Mouse (Mus musculus): ENCODE data around the gene Epc2. TPM values are rescaled to one million over a fixed set of nuclear protein-coding genes. Genes with fewer than 3 reads are reported as not detected.
A peak's percentile ranks its signal among the peaks of the same experiment; 100 is the strongest.

Epc2 gene
- polyA plus RNA-seq, 1 experiment from 2014 or later: 8.2 TPM

- no peak overlapping the region for H3K9ac ChIP-seq
- no peaks in the 10 kb centered on the region for H3K27me3 ChIP-seq (ENCODE audit: insufficient read depth, low read length)
- 14% methylated on average over 4 of the region's 4 CpGs for WGBS
- no peak for TF ChIP-seq CTCF (IDR thresholded peaks at IDR 0.05; ENCODE audit: low read depth)
- H3K9me3 ChIP-seq (ENCODE audit: low read depth, low read length): no peaks in the 10 kb centered on the region
- H3K36me3 ChIP-seq (ENCODE audit: insufficient read depth): no peaks in the 10 kb centered on the region
- no peaks in the 10 kb centered on the region for H3K4me1 ChIP-seq (ENCODE audit: insufficient read depth)
- H3K4me2 ChIP-seq: peak overlapping the region; percentile 82
- no peak for ATAC-seq (ENCODE audit: insufficient read depth)
- peak overlapping the region; percentile 96 for H3K4me3 ChIP-seq (ENCODE audit: low read depth, low read length)
- H3K27ac ChIP-seq (ENCODE audit: low read depth): no peak overlapping the region
- DNase-seq: no peak
Measured at GRCm38 (mm10) chr2:49450467-49450866, 819 bp upstream of the Epc2 start.

GRCm38 (mm10) chr2:49451637-49452211, 438 bp downstream of the Epc2 start:
- peak overlapping the region; percentile 86 for H3K4me2 ChIP-seq
- DNase-seq (peak; percentile 96), ATAC-seq (ENCODE audit: insufficient read depth) (peak; percentile 89)
- peak overlapping the region; percentile 99 for H3K27ac ChIP-seq (ENCODE audit: low read depth)
- no peaks in the 10 kb centered on the region for H3K9me3 ChIP-seq (ENCODE audit: low read depth, low read length)
- peak overlapping the region; percentile 96 for H3K4me3 ChIP-seq (ENCODE audit: low read depth, low read length)
- no peaks in the 10 kb centered on the region for H3K27me3 ChIP-seq (ENCODE audit: insufficient read depth, low read length)
- peak; percentile 29 for TF ChIP-seq CTCF (IDR thresholded peaks at IDR 0.05; ENCODE audit: low read depth)
- under 1% methylated on average over 57 of the region's 64 CpGs for WGBS
- no peaks in the 10 kb centered on the region for H3K36me3 ChIP-seq (ENCODE audit: insufficient read depth)
- no peaks in the 10 kb centered on the region for H3K4me1 ChIP-seq (ENCODE audit: insufficient read depth)
- H3K9ac ChIP-seq: peak overlapping the region; percentile 97

GRCm38 (mm10) chr2:49452451-49453081, 1.3 kb downstream of the Epc2 start:
- WGBS: under 1% methylated on average over 37 of the region's 37 CpGs
- peak overlapping the region; percentile 86 for H3K4me2 ChIP-seq
- H3K27me3 ChIP-seq (ENCODE audit: insufficient read depth, low read length): no peaks in the 10 kb centered on the region
- peak overlapping the region; percentile 99 for H3K27ac ChIP-seq (ENCODE audit: low read depth)
- no peaks in the 10 kb centered on the region for H3K9me3 ChIP-seq (ENCODE audit: low read depth, low read length)
- H3K4me1 ChIP-seq (ENCODE audit: insufficient read depth): no peaks in the 10 kb centered on the region
- H3K4me3 ChIP-seq (ENCODE audit: low read depth, low read length): peak overlapping the region; percentile 96
- ATAC-seq (ENCODE audit: insufficient read depth): peak; percentile 57
- TF ChIP-seq CTCF (IDR thresholded peaks at IDR 0.05; ENCODE audit: low read depth): no peak
- peak; percentile 90 for DNase-seq
- H3K36me3 ChIP-seq (ENCODE audit: insufficient read depth): no peaks in the 10 kb centered on the region
- H3K9ac ChIP-seq: peak overlapping the region; percentile 97

GRCm38 (mm10) chr2:49457797-49458196, 6.5 kb downstream of the Epc2 start:
- H3K4me1 ChIP-seq (ENCODE audit: insufficient read depth): no peaks in the 10 kb centered on the region
- no peak for TF ChIP-seq CTCF (IDR thresholded peaks at IDR 0.05; ENCODE audit: low read depth)
- ATAC-seq (ENCODE audit: insufficient read depth) (no peak), DNase-seq (no peak)
- no peak overlapping the region for H3K27ac ChIP-seq (ENCODE audit: low read depth)
- no peak overlapping the region for H3K9ac ChIP-seq
- no peaks in the 10 kb centered on the region for H3K36me3 ChIP-seq (ENCODE audit: insufficient read depth)
- WGBS: 78% methylated on average over 2 of the region's 2 CpGs
- H3K4me3 ChIP-seq (ENCODE audit: low read depth, low read length): no peak overlapping the region
- no peak overlapping the region for H3K4me2 ChIP-seq
- no peaks in the 10 kb centered on the region for H3K9me3 ChIP-seq (ENCODE audit: low read depth, low read length)
- H3K27me3 ChIP-seq (ENCODE audit: insufficient read depth, low read length): no peaks in the 10 kb centered on the region

- WGBS: 80% methylated on average over 3 of the region's 3 CpGs
- no peak for ATAC-seq (ENCODE audit: insufficient read depth)
- Histone ChIP-seq H3K27ac (ENCODE audit: low read depth) (no peak overlapping the region), H3K4me1 (ENCODE audit: insufficient read depth) (no peaks in the 10 kb centered on the region), H3K4me3 (ENCODE audit: low read depth, low read length) (no peak overlapping the region), H3K9ac (no peak overlapping the region), H3K4me2 (no peak overlapping the region), H3K27me3 (ENCODE audit: insufficient read depth, low read length) (no peaks in the 10 kb centered on the region), H3K36me3 (ENCODE audit: insufficient read depth) (no peaks in the 10 kb centered on the region), H3K9me3 (ENCODE audit: low read depth, low read length) (no peaks in the 10 kb centered on the region)
- no peak for DNase-seq
- no peak for TF ChIP-seq CTCF (IDR thresholded peaks at IDR 0.05; ENCODE audit: low read depth)
Measured at GRCm38 (mm10) chr2:49465672-49466222, 14.5 kb downstream of the Epc2 start.

GRCm38 (mm10) chr2:49467038-49467437, 15.8 kb downstream of the Epc2 start:
- TF ChIP-seq CTCF (IDR thresholded peaks at IDR 0.05; ENCODE audit: low read depth): no peak
- DNase-seq: no peak
- H3K4me3 ChIP-seq (ENCODE audit: low read depth, low read length): no peak overlapping the region
- no peak overlapping the region for H3K9ac ChIP-seq
- H3K36me3 ChIP-seq (ENCODE audit: insufficient read depth): no peaks in the 10 kb centered on the region
- ATAC-seq (ENCODE audit: insufficient read depth): no peak
- H3K9me3 ChIP-seq (ENCODE audit: low read depth, low read length): no peaks in the 10 kb centered on the region
- no peak overlapping the region for H3K27ac ChIP-seq (ENCODE audit: low read depth)
- H3K4me2 ChIP-seq: no peak overlapping the region
- no peaks in the 10 kb centered on the region for H3K4me1 ChIP-seq (ENCODE audit: insufficient read depth)
- WGBS: 81% methylated on average over 1 of the region's 1 CpGs
- H3K27me3 ChIP-seq (ENCODE audit: insufficient read depth, low read length): no peaks in the 10 kb centered on the region

GRCm38 (mm10) chr2:49471188-49471587, 19.9 kb downstream of the Epc2 start:
- no peaks in the 10 kb centered on the region for H3K36me3 ChIP-seq (ENCODE audit: insufficient read depth)
- no peaks in the 10 kb centered on the region for H3K9me3 ChIP-seq (ENCODE audit: low read depth, low read length)
- DNase-seq (no peak), ATAC-seq (ENCODE audit: insufficient read depth) (no peak)
- TF ChIP-seq CTCF (IDR thresholded peaks at IDR 0.05; ENCODE audit: low read depth): no peak
- no peak overlapping the region for H3K27ac ChIP-seq (ENCODE audit: low read depth)
- no peak overlapping the region for H3K4me2 ChIP-seq
- no peak overlapping the region for H3K9ac ChIP-seq
- H3K27me3 ChIP-seq (ENCODE audit: insufficient read depth, low read length): no peaks in the 10 kb centered on the region
- no peaks in the 10 kb centered on the region for H3K4me1 ChIP-seq (ENCODE audit: insufficient read depth)
- 89% methylated on average over 3 of the region's 3 CpGs for WGBS
- no peak overlapping the region for H3K4me3 ChIP-seq (ENCODE audit: low read depth, low read length)
